Mouse (Mus musculus): ENCODE data around the gene Olfr1124. TPM values are rescaled to one million over a fixed set of nuclear protein-coding genes. Genes with fewer than 3 reads are reported as not detected.

Gene Olfr1124
- polyA plus RNA-seq, 1 experiment from 2014 or later = not detected

DNA sequence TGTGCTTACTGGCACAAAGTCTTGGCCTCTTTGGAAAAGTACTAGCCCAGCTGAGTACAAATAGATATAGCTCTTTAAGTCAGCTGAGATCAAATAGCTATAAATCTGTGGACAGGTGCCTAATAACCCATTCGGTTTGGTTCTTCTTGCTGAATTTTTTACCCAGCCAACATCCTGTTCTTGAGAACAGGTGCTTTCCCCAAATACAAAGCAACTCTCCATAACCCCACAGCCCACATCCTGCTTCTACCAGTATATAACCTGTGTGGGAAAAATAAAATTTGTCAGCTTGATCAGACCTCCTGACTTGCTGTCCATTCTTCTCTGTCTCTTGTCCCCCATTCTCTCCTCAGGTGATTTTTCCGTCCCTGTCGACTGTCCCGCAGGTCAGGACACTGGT is 31.7 kb downstream of the Olfr1124 start:
- H3K4me1 ChIP-seq (ENCODE audit: control insufficient read depth in 2 of 2, insufficient read depth in 2 of 2, low read length in 2 of 2) = no peaks in the 10 kb centered on the region
- no peak overlapping the region for H3K27ac ChIP-seq (replicated peaks in 1 of 2; ENCODE audit: control insufficient read depth in 1 of 2, insufficient read depth in 1 of 2, low read depth in 2 of 2, low read length in 2 of 2)
- 82% methylated on average over 4 of the region's 4 CpGs for WGBS
- no peak overlapping the region for H3K9ac ChIP-seq (ENCODE audit: low read length)
- H3K9me3 ChIP-seq (ENCODE audit: control insufficient read depth, low read length) = no peaks in the 10 kb centered on the region
- ATAC-seq (ENCODE audit: insufficient number of reproducible peaks, insufficient read depth, low FRiP score, low read depth) = no peak
- H3K4me2 ChIP-seq (ENCODE audit: low read length) = no peak overlapping the region
- no peak overlapping the region for H3K4me3 ChIP-seq (ENCODE audit: control insufficient read depth in 1 of 2, insufficient read depth in 1 of 2, low read depth in 1 of 2, low read length in 2 of 2)
- H3K27me3 ChIP-seq (ENCODE audit: control insufficient read depth, insufficient read depth, low read length) = no peaks in the 10 kb centered on the region
- no peaks in the 10 kb centered on the region for H3K36me3 ChIP-seq (ENCODE audit: control insufficient read depth, insufficient read depth, low read length)

DNA sequence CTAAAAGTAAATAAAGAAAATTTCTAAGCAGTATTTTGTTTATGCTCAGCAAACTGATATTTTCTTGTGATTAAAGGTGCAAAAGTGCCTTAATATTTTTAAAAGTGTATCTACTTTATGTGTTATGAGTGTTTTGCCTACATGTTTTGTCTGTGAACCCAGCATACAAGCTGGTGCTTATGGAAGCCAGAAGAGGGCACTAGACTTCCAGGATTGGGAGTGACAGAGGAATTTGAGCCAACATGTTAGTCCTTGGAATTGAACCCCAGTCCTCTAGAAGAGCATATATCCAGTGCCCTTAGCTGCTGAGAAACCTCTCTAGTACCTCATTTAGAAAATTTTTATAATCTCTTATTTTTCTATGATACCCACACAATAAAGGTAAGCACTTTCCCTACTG is 50.1 kb downstream of the Olfr1124 start:
- no peak for ATAC-seq (ENCODE audit: insufficient number of reproducible peaks, insufficient read depth, low FRiP score, low read depth)
- no peak overlapping the region for H3K4me2 ChIP-seq (ENCODE audit: low read length)
- no peaks in the 10 kb centered on the region for H3K36me3 ChIP-seq (ENCODE audit: control insufficient read depth, insufficient read depth, low read length)
- H3K9ac ChIP-seq (ENCODE audit: low read length) = no peak overlapping the region
- no peaks in the 10 kb centered on the region for H3K4me1 ChIP-seq (ENCODE audit: control insufficient read depth in 2 of 2, insufficient read depth in 2 of 2, low read length in 2 of 2)
- no peak overlapping the region for H3K27ac ChIP-seq (replicated peaks in 1 of 2; ENCODE audit: control insufficient read depth in 1 of 2, insufficient read depth in 1 of 2, low read depth in 2 of 2, low read length in 2 of 2)
- no peaks in the 10 kb centered on the region for H3K27me3 ChIP-seq (ENCODE audit: control insufficient read depth, insufficient read depth, low read length)
- no peak overlapping the region for H3K4me3 ChIP-seq (ENCODE audit: control insufficient read depth in 1 of 2, insufficient read depth in 1 of 2, low read depth in 1 of 2, low read length in 2 of 2)
- no peaks in the 10 kb centered on the region for H3K9me3 ChIP-seq (ENCODE audit: control insufficient read depth, low read length)

DNA sequence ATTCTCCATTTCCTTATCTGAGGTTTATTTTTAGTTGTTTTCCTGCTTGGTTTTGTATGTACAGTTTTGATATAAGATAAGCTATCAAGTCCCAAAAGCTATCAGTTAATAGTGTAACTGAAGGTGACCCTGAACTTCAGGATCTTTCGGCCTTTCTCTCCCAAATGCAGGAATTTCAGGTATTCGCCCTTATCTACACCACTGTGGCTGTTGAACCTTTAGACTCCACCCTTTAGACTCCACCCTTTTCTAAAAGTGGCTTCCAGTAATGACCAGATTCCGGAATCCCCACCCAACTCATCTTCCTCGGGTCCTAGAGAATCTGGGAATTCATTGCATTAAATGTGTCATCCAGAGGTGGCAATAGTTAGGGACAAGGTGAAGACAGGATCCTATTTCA is 51.1 kb downstream of the Olfr1124 start:
- H3K27me3 ChIP-seq (ENCODE audit: control insufficient read depth, insufficient read depth, low read length) = no peaks in the 10 kb centered on the region
- ATAC-seq (ENCODE audit: insufficient number of reproducible peaks, insufficient read depth, low FRiP score, low read depth) = no peak
- no peaks in the 10 kb centered on the region for H3K36me3 ChIP-seq (ENCODE audit: control insufficient read depth, insufficient read depth, low read length)
- no peaks in the 10 kb centered on the region for H3K9me3 ChIP-seq (ENCODE audit: control insufficient read depth, low read length)
- no peak overlapping the region for H3K4me2 ChIP-seq (ENCODE audit: low read length)
- no peak overlapping the region for H3K9ac ChIP-seq (ENCODE audit: low read length)
- H3K4me3 ChIP-seq (ENCODE audit: control insufficient read depth in 1 of 2, insufficient read depth in 1 of 2, low read depth in 1 of 2, low read length in 2 of 2) = no peak overlapping the region
- no peak overlapping the region for H3K27ac ChIP-seq (replicated peaks in 1 of 2; ENCODE audit: control insufficient read depth in 1 of 2, insufficient read depth in 1 of 2, low read depth in 2 of 2, low read length in 2 of 2)
- H3K4me1 ChIP-seq (ENCODE audit: control insufficient read depth in 2 of 2, insufficient read depth in 2 of 2, low read length in 2 of 2) = no peaks in the 10 kb centered on the region
- 61% methylated on average over 4 of the region's 4 CpGs for WGBS

DNA sequence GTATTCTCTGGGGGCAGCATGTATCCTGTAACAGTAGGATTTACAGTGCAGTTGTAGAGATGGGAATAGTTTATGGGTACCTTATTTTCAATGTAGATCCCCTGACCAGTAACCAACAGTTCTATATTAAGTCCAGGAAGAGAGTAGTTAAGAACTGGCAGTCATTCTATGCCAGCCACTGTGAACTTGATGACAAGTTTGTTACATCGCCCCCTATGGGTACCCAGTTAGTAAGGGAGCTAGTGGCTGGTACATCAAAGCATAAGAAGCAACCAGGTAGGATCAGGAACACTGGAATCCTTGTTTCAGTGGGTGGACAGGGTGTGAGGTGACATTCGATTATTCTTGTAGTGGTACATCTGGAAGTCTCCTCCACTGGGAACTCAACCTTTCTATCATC is 52.2 kb downstream of the Olfr1124 start:
- 79% methylated on average over 2 of the region's 2 CpGs for WGBS
- no peaks in the 10 kb centered on the region for H3K4me1 ChIP-seq (ENCODE audit: control insufficient read depth in 2 of 2, insufficient read depth in 2 of 2, low read length in 2 of 2)
- H3K36me3 ChIP-seq (ENCODE audit: control insufficient read depth, insufficient read depth, low read length) = no peaks in the 10 kb centered on the region
- H3K4me3 ChIP-seq (ENCODE audit: control insufficient read depth in 1 of 2, insufficient read depth in 1 of 2, low read depth in 1 of 2, low read length in 2 of 2) = no peak overlapping the region
- H3K27ac ChIP-seq (replicated peaks in 1 of 2; ENCODE audit: control insufficient read depth in 1 of 2, insufficient read depth in 1 of 2, low read depth in 2 of 2, low read length in 2 of 2) = no peak overlapping the region
- no peaks in the 10 kb centered on the region for H3K9me3 ChIP-seq (ENCODE audit: control insufficient read depth, low read length)
- H3K27me3 ChIP-seq (ENCODE audit: control insufficient read depth, insufficient read depth, low read length) = no peaks in the 10 kb centered on the region
- no peak overlapping the region for H3K9ac ChIP-seq (ENCODE audit: low read length)
- no peak overlapping the region for H3K4me2 ChIP-seq (ENCODE audit: low read length)
- no peak for ATAC-seq (ENCODE audit: insufficient number of reproducible peaks, insufficient read depth, low FRiP score, low read depth)

Other genes with a start within 250 kb of the Olfr1124 start
- gene Olfr1112, start 242.5 kb upstream of the Olfr1124 start, polyA plus RNA-seq (2014; fragmentation: Nextera tagmentation; extraction: Ambion mirVana) = not detected in 2 replicates
- gene Olfr1113, start 221.3 kb upstream of the Olfr1124 start, polyA plus RNA-seq (2014; fragmentation: Nextera tagmentation; extraction: Ambion mirVana) = not detected in 2 replicates
- gene Olfr1115, start 182.3 kb upstream of the Olfr1124 start, polyA plus RNA-seq (2014; fragmentation: Nextera tagmentation; extraction: Ambion mirVana) = not detected in 2 replicates
- gene Olfr1116, start 162.7 kb upstream of the Olfr1124 start, polyA plus RNA-seq (2014; fragmentation: Nextera tagmentation; extraction: Ambion mirVana) = not detected in 2 replicates
- gene Olfr1118, start 122.7 kb upstream of the Olfr1124 start, polyA plus RNA-seq (2014; fragmentation: Nextera tagmentation; extraction: Ambion mirVana) = not detected in 2 replicates
- not detected in 2 replicates for gene Olfr1120, start 75.5 kb upstream of the Olfr1124 start, polyA plus RNA-seq (2014; fragmentation: Nextera tagmentation; extraction: Ambion mirVana)
- gene Olfr1121, start 60.4 kb upstream of the Olfr1124 start, polyA plus RNA-seq (2014; fragmentation: Nextera tagmentation; extraction: Ambion mirVana) = not detected in 2 replicates
- gene Olfr1122, start 44.4 kb upstream of the Olfr1124 start, polyA plus RNA-seq (2014; fragmentation: Nextera tagmentation; extraction: Ambion mirVana) = not detected in 2 replicates
- not detected in 2 replicates for gene Olfr1123, start 13.6 kb upstream of the Olfr1124 start, polyA plus RNA-seq (2014; fragmentation: Nextera tagmentation; extraction: Ambion mirVana)
- not detected in 2 replicates for gene Olfr1126, start 23.7 kb downstream of the Olfr1124 start, polyA plus RNA-seq (2014; fragmentation: Nextera tagmentation; extraction: Ambion mirVana)
- gene Pramel7, start 66.8 kb downstream of the Olfr1124 start, polyA plus RNA-seq (2014; fragmentation: Nextera tagmentation; extraction: Ambion mirVana) = not detected in 2 replicates
- gene Pramel6, start 76.3 kb downstream of the Olfr1124 start, polyA plus RNA-seq (2014; fragmentation: Nextera tagmentation; extraction: Ambion mirVana) = not detected in 2 replicates
- not detected in 2 replicates for gene Olfr153, start 101.5 kb downstream of the Olfr1124 start, polyA plus RNA-seq (2014; fragmentation: Nextera tagmentation; extraction: Ambion mirVana)
- gene Olfr1128, start 115.3 kb downstream of the Olfr1124 start, polyA plus RNA-seq (2014; fragmentation: Nextera tagmentation; extraction: Ambion mirVana) = not detected in 2 replicates
- not detected in 2 replicates for gene Olfr1129, start 143.6 kb downstream of the Olfr1124 start, polyA plus RNA-seq (2014; fragmentation: Nextera tagmentation; extraction: Ambion mirVana)
- gene Olfr1130, start 175.9 kb downstream of the Olfr1124 start, polyA plus RNA-seq (2014; fragmentation: Nextera tagmentation; extraction: Ambion mirVana) = not detected in 2 replicates
- not detected in 2 replicates for gene Olfr1131, start 196.8 kb downstream of the Olfr1124 start, polyA plus RNA-seq (2014; fragmentation: Nextera tagmentation; extraction: Ambion mirVana)
- not detected in 2 replicates for gene Olfr1132, start 207.3 kb downstream of the Olfr1124 start, polyA plus RNA-seq (2014; fragmentation: Nextera tagmentation; extraction: Ambion mirVana)
- gene Olfr1133, start 217.1 kb downstream of the Olfr1124 start, polyA plus RNA-seq (2014; fragmentation: Nextera tagmentation; extraction: Ambion mirVana) = not detected in 2 replicates
- gene Olfr1134, start 228.2 kb downstream of the Olfr1124 start, polyA plus RNA-seq (2014; fragmentation: Nextera tagmentation; extraction: Ambion mirVana) = not detected in 2 replicates
- gene Olfr1135, start 243.4 kb downstream of the Olfr1124 start, polyA plus RNA-seq (2014; fragmentation: Nextera tagmentation; extraction: Ambion mirVana) = not detected in 2 replicates

Measured in heart, embryonic 14.5 days (tissue).